Mouse (Mus musculus) spleen, adult 2 months (tissue): ENCODE data around the gene Serpinf1. TPM values are rescaled to one million over a fixed set of nuclear protein-coding genes. Genes with fewer than 3 reads are reported as not detected.

Source experiments
- DNase-seq, 2 experiments: peaks; one replicate each; pipeline versions ENCODE4 v3.0.0 to v3.0.0-alpha.2; 2012 to 2021; ENCODE audit warnings: low spot score in 2 of 2, low read depth in 1 of 2
- H3K27ac ChIP-seq: fragments of 200-500 bp; 2 replicates; pipeline ENCODE4 v1.5.1; 2012; ENCODE audit warnings: low read length, inconsistent platforms; ENCODE audit not compliant: insufficient read depth
- H3K27me3 ChIP-seq: fragments of 200-500 bp; 2 replicates; pipeline ENCODE4 v1.6.1; 2012; ENCODE audit warnings: mild to moderate bottlenecking, moderate library complexity, low read length, inconsistent platforms; ENCODE audit not compliant: control insufficient read depth, insufficient read depth
- H3K36me3 ChIP-seq: fragments of 200-500 bp; 2 replicates; pipeline ENCODE4 v1.6.1; 2012; ENCODE audit warnings: mild to moderate bottlenecking, low read length, inconsistent platforms; ENCODE audit not compliant: control insufficient read depth, insufficient read depth
- H3K4me1 ChIP-seq: fragments of 200-500 bp; 2 replicates; pipeline ENCODE4 v1.6.1; 2011; ENCODE audit warnings: inconsistent platforms; ENCODE audit not compliant: control insufficient read depth, insufficient read depth, insufficient read length
- H3K4me3 ChIP-seq: fragments of 200-500 bp; 2 replicates; pipeline ENCODE4 v1.5.1; 2011; ENCODE audit warnings: mild to moderate bottlenecking, inconsistent platforms; ENCODE audit not compliant: insufficient read depth, insufficient read length; ENCODE audit errors: extremely low read depth
- CTCF ChIP-seq: fragments of 200-500 bp; IDR thresholded peaks from 2 replicates; pipeline ENCODE4 v1.5.1; 2011; ENCODE audit warnings: mild to moderate bottlenecking, inconsistent platforms; ENCODE audit not compliant: insufficient read depth, insufficient read length, insufficient replicate concordance; ENCODE audit errors: extremely low read depth
- POLR2A ChIP-seq: fragments of 200-500 bp; IDR thresholded peaks from 2 replicates; pipeline ENCODE4 v1.6.1; 2011; ENCODE audit warnings: low read depth, low read length, inconsistent platforms
- WGBS: fragments of 180-500 bp; shearing (Covaris S2); methylation state at CpG from one replicate; pipeline ENCODE4 v1.1.7; 2018; 5-methylcytosine and 5-hydroxymethylcytosine counted together
- polyA plus RNA-seq: library from polyadenylated mRNA; depleted of rRNA; stranded (reverse); fragments of >200 nt; gene quantifications from 2 replicates; pipeline ENCODE4 v1.2.3, GENCODE M21; 2012

Serpinf1 gene
- polyA plus RNA-seq, 1 experiment = 9.7 TPM

- WGBS = under 1% methylated on average over 46 of the region's 46 CpGs
- no peak for TF ChIP-seq CTCF
- TF ChIP-seq POLR2A = peak; percentile 89
- peaks cover 30% of the 10 kb centered on the region; the same call in 1 of the 2 replicates for H3K4me1 ChIP-seq
- H3K27me3 ChIP-seq = no peaks in the 10 kb centered on the region
- peak within 1 kb of the TSS; percentile 98 for H3K27ac ChIP-seq
- peak; percentile 99 to 100 for DNase-seq
- no peaks in the 10 kb centered on the region; the same call in 1 of the 2 replicates for H3K36me3 ChIP-seq
- peak within 1 kb of the TSS; percentile 67 for H3K4me3 ChIP-seq
Observed at GRCm38 (mm10) chr11:75460844-75461742, 38.6 kb upstream of the Serpinf1 start, which contains the start of gene Tlcd2. TSS of gene Tlcd2 (plus strand) at chr11:75461715.

GRCm38 (mm10) chr11:75460103-75460843 lies 37.8 kb upstream of the Serpinf1 start:
- under 1% methylated on average over 19 of the region's 19 CpGs for WGBS
- Histone ChIP-seq H3K4me1 (peaks cover 31% of the 10 kb centered on the region; the same call in 1 of the 2 replicates), H3K4me3 (peak overlapping the region; percentile 51), H3K27me3 (no peaks in the 10 kb centered on the region), H3K36me3 (no peaks in the 10 kb centered on the region), H3K27ac (peak overlapping the region; percentile 98)
- peak; percentile 85 to 91 for DNase-seq
- TF ChIP-seq POLR2A (peak; percentile 17; the same call in 1 of the 2 replicates), CTCF (no peak)

GRCm38 (mm10) chr11:75459751-75460102 lies 37.2 kb upstream of the Serpinf1 start:
- Histone ChIP-seq H3K4me3 (no peak overlapping the region), H3K36me3 (no peaks in the 10 kb centered on the region), H3K4me1 (peaks cover 36% of the 10 kb centered on the region; the same call in 1 of the 2 replicates), H3K27me3 (no peaks in the 10 kb centered on the region), H3K27ac (peak overlapping the region; percentile 98)
- no peak for DNase-seq
- TF ChIP-seq CTCF (no peak), POLR2A (no peak)
- 23% methylated on average over 5 of the region's 5 CpGs for WGBS

- H3K4me1 ChIP-seq = peaks cover 37% of the 10 kb centered on the region; the same call in 1 of the 2 replicates
- WGBS = 55% methylated on average over 5 of the region's 5 CpGs
- H3K36me3 ChIP-seq = no peaks in the 10 kb centered on the region
- H3K27me3 ChIP-seq = no peaks in the 10 kb centered on the region
- TF ChIP-seq CTCF (no peak), POLR2A (no peak)
- no peak for DNase-seq
- peak overlapping the region; percentile 98 for H3K27ac ChIP-seq
- no peak overlapping the region for H3K4me3 ChIP-seq
Observed at GRCm38 (mm10) chr11:75459141-75459711, 36.7 kb upstream of the Serpinf1 start.

- no peak for DNase-seq
- WGBS = 16% methylated on average over 8 of the region's 8 CpGs
- Histone ChIP-seq H3K36me3 (no peaks in the 10 kb centered on the region), H3K27ac (peak overlapping the region; percentile 98), H3K4me3 (no peak overlapping the region), H3K4me1 (peaks cover 41% of the 10 kb centered on the region), H3K27me3 (no peaks in the 10 kb centered on the region)
- TF ChIP-seq CTCF = no peak
- TF ChIP-seq POLR2A = no peak
Observed at GRCm38 (mm10) chr11:75458628-75459041, 36.1 kb upstream of the Serpinf1 start.

- WGBS = 31% methylated on average over 3 of the region's 3 CpGs
- H3K4me3 ChIP-seq = no peak overlapping the region
- peak; percentile 18; the same call in 1 of the 2 replicates for TF ChIP-seq CTCF
- TF ChIP-seq POLR2A = no peak
- no peaks in the 10 kb centered on the region for H3K27me3 ChIP-seq
- peak in 1 of 2 experiments; percentile 47 for DNase-seq
- peaks cover 46% of the 10 kb centered on the region for H3K4me1 ChIP-seq
- no peaks in the 10 kb centered on the region for H3K36me3 ChIP-seq
- H3K27ac ChIP-seq = peak overlapping the region; percentile 98
Observed at GRCm38 (mm10) chr11:75458169-75458568, 35.7 kb upstream of the Serpinf1 start.
